Mouse (Mus musculus) liver, embryonic 13.5 days (tissue): ENCODE data around the gene Gab1. TPM values are rescaled to one million over a fixed set of nuclear protein-coding genes. Genes with fewer than 3 reads are reported as not detected.
"Not testable (repeated sequence)": the region's sequence is repeated elsewhere in the genome, so short reads cannot be mapped to it uniquely, and the experiment has no call there.

Experiments used
- ATAC-seq: fragments of 200-750 bp; cut with Nextera tagmentation; 2 replicates; pipeline ENCODE4 v1.8.0; 2017; ENCODE audit warnings: low read depth, mild to moderate bottlenecking, moderate number of reproducible peaks, moderate library complexity
- DNase-seq: peaks from one replicate; pipeline ENCODE4 v3.0.0; 2022
- H3K27ac ChIP-seq: fragments of 300-500 bp; sonication (generic); 2 replicates; pipeline ENCODE4 v1.5.1; 2015; ENCODE audit warnings: moderate library complexity, mild to moderate bottlenecking, inconsistent platforms
- H3K27me3 ChIP-seq: fragments of 300-500 bp; sonication (generic); 2 replicates; pipeline ENCODE4 v1.6.1; 2015; ENCODE audit warnings: mild to moderate bottlenecking, inconsistent platforms
- H3K36me3 ChIP-seq: fragments of 300-500 bp; sonication (generic); 2 replicates; pipeline ENCODE4 v1.6.1; 2015; ENCODE audit warnings: mild to moderate bottlenecking, inconsistent platforms
- H3K4me1 ChIP-seq: fragments of 300-500 bp; sonication (generic); replicated peaks from 2 replicates; pipeline ENCODE4 v1.6.1; 2015; ENCODE audit warnings: inconsistent platforms
- H3K4me2 ChIP-seq: fragments of 300-500 bp; sonication (generic); 2 replicates; pipeline ENCODE4 v1.6.1; 2015; ENCODE audit warnings: inconsistent platforms, mild to moderate bottlenecking, moderate library complexity
- H3K4me3 ChIP-seq: fragments of 300-500 bp; sonication (generic); replicated peaks from 2 replicates; pipeline ENCODE4 v1.5.1; 2015; ENCODE audit warnings: mild to moderate bottlenecking, inconsistent platforms
- H3K9ac ChIP-seq: fragments of 300-500 bp; sonication (generic); 2 replicates; pipeline ENCODE4 v1.6.1; 2015; ENCODE audit warnings: mild to moderate bottlenecking, inconsistent platforms
- H3K9me3 ChIP-seq: fragments of 300-500 bp; sonication (generic); replicated peaks from 2 replicates; pipeline ENCODE4 v1.6.1; 2016; ENCODE audit warnings: inconsistent platforms
- WGBS: fragments of 180-500 bp; shearing (Covaris S2); methylation state at CpG from one replicate; pipeline ENCODE4 v1.1.7; 2015; ENCODE audit not compliant: insufficient replicate concordance; 5-methylcytosine and 5-hydroxymethylcytosine counted together
- polyA plus RNA-seq: library from polyadenylated mRNA; unstranded; fragments of >200 nt; fragmentation: Nextera tagmentation; extraction: Ambion mirVana; gene quantifications from 2 replicates; pipeline ENCODE4 v1.2.1, GENCODE M21; 2015

Gene Gab1
- polyA plus RNA-seq, 1 experiment from 2014 or later = 7.7 TPM

DNA sequence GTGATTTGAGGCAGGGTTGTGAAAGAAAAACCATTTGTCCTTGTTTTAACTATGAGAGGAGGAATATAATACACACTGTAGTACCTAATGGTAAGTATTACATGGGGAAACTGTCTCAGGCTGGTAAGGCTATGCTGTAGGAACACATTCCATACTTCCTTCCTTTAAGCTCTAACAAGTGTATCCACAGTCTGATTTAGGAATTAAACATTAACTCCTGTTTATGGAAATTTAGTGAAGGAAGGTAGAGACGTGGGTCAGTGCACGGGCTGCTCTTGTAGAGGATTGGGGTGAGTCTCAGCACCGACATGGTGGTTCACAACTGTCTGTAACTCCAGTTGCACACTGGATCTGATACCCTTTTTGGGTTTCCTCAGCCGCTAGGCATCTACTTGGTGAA is 100.0 kb downstream of the Gab1 start:
- peaks cover 83% of the 10 kb centered on the region for H3K36me3 ChIP-seq
- WGBS = 81% methylated on average over 4 of the region's 4 CpGs
- H3K27me3 ChIP-seq = no peaks in the 10 kb centered on the region
- no peak overlapping the region for H3K4me2 ChIP-seq
- no peak overlapping the region for H3K9ac ChIP-seq
- peaks cover 13% of the 10 kb centered on the region for H3K4me1 ChIP-seq
- DNase-seq (no peak), ATAC-seq (no peak)
- no peaks in the 10 kb centered on the region for H3K9me3 ChIP-seq
- H3K27ac ChIP-seq = no peak overlapping the region
- H3K4me3 ChIP-seq = no peak overlapping the region

DNA sequence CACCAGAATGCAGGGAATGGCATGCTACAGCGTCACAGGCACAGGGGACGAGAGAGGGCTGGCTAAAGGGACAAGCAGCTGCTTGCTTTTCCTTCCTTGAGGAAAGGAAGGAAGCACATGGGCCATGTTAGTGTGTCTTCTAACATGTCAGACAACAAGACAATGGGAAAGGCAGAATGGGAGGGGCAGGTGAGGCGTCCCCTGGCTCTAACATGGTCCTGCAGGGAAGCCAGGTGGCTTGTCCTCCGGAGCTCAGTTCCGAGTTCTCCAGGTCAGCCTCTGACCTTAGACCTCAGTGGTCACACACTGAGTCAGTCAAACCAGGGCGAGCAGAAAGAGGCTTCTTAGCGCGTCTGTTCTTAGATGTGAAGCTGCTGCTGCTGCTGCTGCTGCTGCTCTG is 103.9 kb downstream of the Gab1 start:
- Histone ChIP-seq H3K36me3 (peaks cover 83% of the 10 kb centered on the region), H3K27me3 (no peaks in the 10 kb centered on the region), H3K4me1 (peaks cover 13% of the 10 kb centered on the region), H3K9me3 (no peaks in the 10 kb centered on the region), H3K4me3 (no peak overlapping the region), H3K27ac (no peak overlapping the region), H3K4me2 (no peak overlapping the region), H3K9ac (no peak overlapping the region)
- ATAC-seq = no peak
- DNase-seq = no peak
- WGBS = 81% methylated on average over 8 of the region's 8 CpGs

DNA sequence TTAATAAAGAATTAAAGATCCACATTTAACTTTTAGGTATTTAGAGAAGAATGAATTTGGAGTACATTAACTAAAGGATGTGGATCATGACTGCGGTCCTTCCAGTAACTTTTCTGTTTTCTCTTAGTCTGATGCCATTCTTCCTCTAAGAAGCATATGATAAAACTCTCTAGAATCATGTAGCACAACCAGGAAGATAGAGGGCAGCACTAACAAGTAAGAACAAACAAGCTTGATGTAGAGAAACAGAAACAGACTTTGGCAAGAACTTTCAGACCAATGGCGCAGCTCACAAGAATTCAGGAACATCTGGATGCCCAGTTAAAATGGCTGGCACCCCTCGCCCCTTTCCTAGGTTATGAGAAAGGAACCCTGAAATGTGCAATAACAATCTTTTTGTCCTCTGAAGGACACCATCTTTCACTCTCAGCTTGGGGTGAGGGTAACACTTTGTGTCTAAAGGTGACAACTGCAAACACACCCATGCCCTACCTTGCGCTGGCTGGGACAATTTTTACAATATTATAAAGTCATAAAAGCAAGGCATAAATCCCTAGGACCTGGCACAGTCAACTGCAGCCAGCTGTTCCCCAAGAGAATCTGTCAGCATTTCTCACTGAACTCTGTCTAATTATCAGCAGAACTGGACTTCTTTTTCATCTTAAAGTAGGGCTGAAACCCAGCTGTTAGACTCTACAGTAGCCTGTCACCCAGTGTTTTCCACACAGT is 107.4 kb downstream of the Gab1 start:
- Histone ChIP-seq H3K9ac (no peak overlapping the region), H3K4me2 (no peak overlapping the region), H3K9me3 (no peaks in the 10 kb centered on the region), H3K27me3 (no peaks in the 10 kb centered on the region), H3K36me3 (peaks cover 87% of the 10 kb centered on the region), H3K27ac (no peak overlapping the region), H3K4me3 (no peak overlapping the region), H3K4me1 (peaks cover 4% of the 10 kb centered on the region; the same call in 1 of the 2 replicates)
- no peak for DNase-seq
- ATAC-seq = no peak
- 88% methylated on average over 4 of the region's 4 CpGs for WGBS

DNA sequence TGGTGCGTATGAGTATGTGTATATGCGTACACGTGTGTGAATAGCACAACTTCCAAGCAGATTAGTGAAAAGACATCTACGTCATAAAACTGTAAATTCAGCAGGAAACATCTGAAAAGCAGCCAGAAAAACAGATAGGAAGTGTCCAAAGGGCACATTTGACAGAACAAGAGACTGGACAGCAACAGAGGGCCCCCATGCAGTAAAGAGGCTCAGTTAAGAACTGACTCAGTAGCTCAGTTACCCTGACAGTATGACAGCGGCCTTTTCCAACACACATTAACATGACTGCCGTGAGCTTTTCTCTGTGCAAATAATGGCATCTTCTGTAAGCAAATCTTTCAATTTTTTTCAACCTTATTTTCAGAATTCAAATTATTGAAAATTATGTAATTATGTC is 111.9 kb downstream of the Gab1 start:
- Histone ChIP-seq H3K36me3 (peaks cover 89% of the 10 kb centered on the region), H3K4me1 (peaks cover 7% of the 10 kb centered on the region; the same call in 1 of the 2 replicates), H3K4me3 (no peak overlapping the region), H3K4me2 (no peak overlapping the region), H3K27me3 (no peaks in the 10 kb centered on the region), H3K9ac (no peak overlapping the region), H3K9me3 (no peaks in the 10 kb centered on the region), H3K27ac (no peak overlapping the region)
- ATAC-seq = no peak
- 85% methylated on average over 6 of the region's 6 CpGs for WGBS
- DNase-seq = no peak

GRCm38 (mm10) chr8:80753017-80753715 is 127.2 kb downstream of the Gab1 start:
- 0 out of 2 replicates have a peak, but pooled peaks have one; percentile 23 for ATAC-seq

DNA sequence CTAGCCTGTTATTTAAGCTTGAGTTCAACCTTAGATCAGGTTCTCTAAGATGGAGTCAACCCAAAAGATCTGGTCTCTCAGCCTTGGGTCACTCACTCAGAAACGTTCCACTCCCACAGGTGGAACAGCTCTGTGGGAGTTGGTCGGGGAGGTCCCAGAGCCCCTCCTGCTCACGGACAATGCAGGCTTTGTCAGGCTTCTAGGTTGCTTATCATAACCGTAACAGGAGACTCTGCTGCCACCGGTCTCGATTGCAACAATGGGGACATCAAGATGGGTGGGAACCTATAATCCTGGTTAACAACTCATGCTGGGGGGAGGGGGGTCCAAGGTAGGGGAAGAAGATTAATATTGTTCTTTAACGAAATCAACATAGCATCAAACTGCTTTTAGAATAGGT is 127.9 kb downstream of the Gab1 start:
- Histone ChIP-seq H3K36me3 (no peaks in the 10 kb centered on the region), H3K9ac (no peak overlapping the region), H3K4me2 (no peak overlapping the region), H3K9me3 (no peaks in the 10 kb centered on the region), H3K4me3 (no peak overlapping the region), H3K27me3 (no peaks in the 10 kb centered on the region), H3K27ac (no peak overlapping the region), H3K4me1 (0 out of 2 replicates have a peak, but pooled peaks cover 3% of the 10 kb centered on the region)
- ATAC-seq = no peak
- WGBS = 45% methylated on average over 7 of the region's 7 CpGs
- no peak for DNase-seq

More at GRCm38 (mm10) chr8:80753017-80753715, 127.2 kb downstream of the Gab1 start:
- no peak overlapping the region for H3K27ac ChIP-seq
- H3K4me1 ChIP-seq = 0 out of 2 replicates have a peak, but pooled peaks cover 3% of the 10 kb centered on the region
- no peaks in the 10 kb centered on the region for H3K9me3 ChIP-seq
- 25% methylated on average over 9 of the region's 9 CpGs for WGBS
- peak; percentile 53 for DNase-seq
- H3K4me3 ChIP-seq = no peak overlapping the region
- H3K4me2 ChIP-seq = no peak overlapping the region
- no peaks in the 10 kb centered on the region for H3K27me3 ChIP-seq
- H3K9ac ChIP-seq = no peak overlapping the region
- no peaks in the 10 kb centered on the region for H3K36me3 ChIP-seq

DNA sequence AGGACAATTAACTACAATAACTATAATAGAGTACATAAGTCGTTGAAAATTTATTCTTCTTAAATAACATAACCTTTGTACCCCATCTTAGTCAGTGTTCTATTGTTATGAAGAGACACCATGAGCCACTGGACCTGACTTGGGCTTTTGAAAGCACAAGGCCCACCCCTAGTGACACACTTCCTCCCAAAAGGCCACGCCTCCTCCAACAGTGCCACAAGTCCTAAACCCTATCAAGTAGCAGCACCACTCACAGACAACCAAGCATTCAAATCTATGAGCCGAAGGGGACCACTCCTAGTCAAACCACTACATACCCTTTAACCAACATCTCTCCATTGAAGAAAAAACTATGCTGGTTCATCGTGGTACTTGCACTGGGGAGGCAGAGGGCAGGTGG is 131.2 kb downstream of the Gab1 start:
- DNase-seq (no peak), ATAC-seq (no peak)
- H3K9me3 ChIP-seq = no peaks in the 10 kb centered on the region
- H3K9ac ChIP-seq = no peak overlapping the region
- H3K27ac ChIP-seq = no peak overlapping the region
- no peak overlapping the region for H3K4me2 ChIP-seq
- 0 out of 2 replicates have a peak, but pooled peaks cover 3% of the 10 kb centered on the region for H3K4me1 ChIP-seq
- no peaks in the 10 kb centered on the region for H3K36me3 ChIP-seq
- no peak overlapping the region for H3K4me3 ChIP-seq
- H3K27me3 ChIP-seq = no peaks in the 10 kb centered on the region
- WGBS = 66% methylated on average over 4 of the region's 4 CpGs

DNA sequence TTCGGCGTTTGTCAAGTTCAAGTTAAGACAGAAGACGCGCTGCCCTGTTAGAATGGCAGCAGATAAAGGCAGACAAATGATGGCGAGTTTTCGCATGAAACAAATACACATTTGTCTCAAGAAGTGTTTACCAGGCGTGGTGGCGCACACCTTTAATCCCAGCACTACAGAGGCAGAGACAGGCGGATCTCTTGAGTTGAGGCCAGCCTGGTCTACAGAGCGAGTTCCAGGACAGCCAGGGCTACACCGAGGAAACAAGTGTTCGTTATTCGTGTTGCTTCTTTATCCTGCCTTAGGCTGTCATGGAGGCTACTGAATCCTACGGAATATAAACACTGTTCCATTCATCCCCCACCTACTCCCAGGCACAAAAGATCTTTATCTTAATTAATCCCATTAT is 140.4 kb downstream of the Gab1 start:
- no peak for DNase-seq
- Histone ChIP-seq H3K4me1 (peaks cover 23% of the 10 kb centered on the region), H3K27ac (peak overlapping the region; percentile 97), H3K9ac (peak overlapping the region; percentile 97), H3K36me3 (peaks cover 11% of the 10 kb centered on the region), H3K4me2 (peak overlapping the region; percentile 78), H3K9me3 (no peaks in the 10 kb centered on the region), H3K27me3 (no peaks in the 10 kb centered on the region), H3K4me3 (peak overlapping the region; percentile 99)
- peak; percentile 43 for ATAC-seq
- WGBS = 10% methylated on average over 14 of the region's 14 CpGs

DNA sequence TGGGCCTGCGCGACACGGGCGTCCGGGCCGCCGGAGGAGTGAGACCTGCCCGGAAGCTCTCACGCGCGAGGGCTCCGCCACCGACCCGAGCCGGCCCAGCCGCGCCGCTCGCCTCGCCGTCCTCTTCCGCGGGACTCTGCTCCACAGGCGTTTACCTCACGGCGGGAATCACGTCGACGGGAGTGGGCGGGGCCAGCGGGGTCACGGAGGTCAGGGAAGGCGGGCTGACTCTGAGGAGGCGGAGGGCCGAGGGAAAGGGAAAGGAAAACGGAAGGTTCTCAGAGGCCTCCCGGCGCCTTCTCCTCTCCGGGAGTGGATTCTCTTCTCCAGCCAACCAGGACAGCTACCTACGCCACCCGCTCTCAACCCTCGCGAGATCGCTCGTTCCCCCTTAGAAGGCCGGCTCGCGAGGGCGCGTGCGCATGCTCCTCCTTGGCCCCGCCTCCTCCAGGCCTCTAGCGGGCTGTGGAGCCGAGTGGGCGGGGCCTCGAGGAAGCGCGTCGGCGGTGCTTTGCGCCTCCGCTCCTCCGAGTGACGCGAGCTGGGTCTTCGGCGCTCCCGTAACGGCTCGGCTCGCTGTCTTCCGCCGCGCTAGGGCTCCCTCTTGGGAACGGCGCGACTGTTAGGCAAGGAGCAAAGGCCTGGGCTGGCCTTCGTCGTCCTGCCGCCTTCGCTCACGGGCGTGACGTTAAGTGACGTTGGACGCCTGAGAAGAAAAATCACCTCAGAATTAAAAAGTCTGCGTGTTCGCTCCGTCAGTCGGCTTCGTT is 141.0 kb downstream of the Gab1 start, which contains the start of gene Smarca5:
Gene Smarca5, minus strand, starts transcription at position 343 of the 770 bp plus-strand sequence.
- H3K4me2 ChIP-seq = peak within 1 kb of the TSS; percentile 96
- ATAC-seq = peak; percentile 97
- peaks cover 23% of the 10 kb centered on the region for H3K4me1 ChIP-seq
- peak within 1 kb of the TSS; percentile 99 for H3K4me3 ChIP-seq
- peak within 1 kb of the TSS; percentile 97 for H3K9ac ChIP-seq
- peak within 1 kb of the TSS; percentile 97 for H3K27ac ChIP-seq
- not testable (repeated sequence) for H3K27me3 ChIP-seq, H3K9me3 ChIP-seq
- peak; percentile 92 for DNase-seq
- under 1% methylated on average over 86 of the region's 91 CpGs for whole genome bisulfite sequencing
- peaks cover 14% of the 10 kb centered on the region for H3K36me3 ChIP-seq

- ATAC-seq (peak; percentile 56), DNase-seq (peak; percentile 52)
- H3K27ac ChIP-seq = peak overlapping the region; percentile 97
- peaks cover 20% of the 10 kb centered on the region for H3K36me3 ChIP-seq
- H3K4me1 ChIP-seq = peaks cover 23% of the 10 kb centered on the region
- peak overlapping the region; percentile 96 for H3K4me2 ChIP-seq
- H3K9ac ChIP-seq = peak overlapping the region; percentile 97
- under 1% methylated on average over 75 of the region's 84 CpGs for WGBS
- no peaks in the 10 kb centered on the region for H3K9me3 ChIP-seq
- peak overlapping the region; percentile 99 for H3K4me3 ChIP-seq
- H3K27me3 ChIP-seq = no peaks in the 10 kb centered on the region
These were observed 141.7 kb downstream of the Gab1 start for GRCm38 (mm10) chr8:80738388-80739154.
